Mouse (Mus musculus): ENCODE measurements around the gene Hoxc8. TPM values are rescaled to one million over a fixed set of nuclear protein-coding genes. Genes with fewer than 3 reads are reported as not detected.

The Hoxc8 gene
- polyA plus RNA-seq, 1 experiment from 2014 or later, result 0.03 TPM

GRCm38 (mm10) chr15:103038701-103039480, 48.5 kb downstream of the Hoxc8 start:
- H3K27me3 ChIP-seq, result peaks cover 100% of the 10 kb centered on the region
- no peak overlapping the region for H3K4me2 ChIP-seq
- 29% methylated on average over 10 of the region's 10 CpGs for WGBS (ENCODE audit: insufficient replicate concordance)
- no peaks in the 10 kb centered on the region for H3K4me1 ChIP-seq (replicated peaks)
- no peaks in the 10 kb centered on the region for H3K9me3 ChIP-seq (replicated peaks)
- H3K4me3 ChIP-seq (replicated peaks), result no peak overlapping the region
- ATAC-seq (ENCODE audit: insufficient read depth), result no peak
- H3K27ac ChIP-seq (replicated peaks), result no peak overlapping the region
- H3K9ac ChIP-seq, result no peak overlapping the region
- no peaks in the 10 kb centered on the region for H3K36me3 ChIP-seq (replicated peaks)

GRCm38 (mm10) chr15:103039609-103040008, 49.2 kb downstream of the Hoxc8 start:
- peaks cover 100% of the 10 kb centered on the region for H3K27me3 ChIP-seq
- H3K9ac ChIP-seq, result no peak overlapping the region
- no peaks in the 10 kb centered on the region for H3K36me3 ChIP-seq (replicated peaks)
- H3K27ac ChIP-seq (replicated peaks), result no peak overlapping the region
- 32% methylated on average over 3 of the region's 3 CpGs for WGBS (ENCODE audit: insufficient replicate concordance)
- no peaks in the 10 kb centered on the region for H3K4me1 ChIP-seq (replicated peaks)
- no peak for ATAC-seq (ENCODE audit: insufficient read depth)
- no peaks in the 10 kb centered on the region for H3K9me3 ChIP-seq (replicated peaks)
- H3K4me2 ChIP-seq, result no peak overlapping the region
- H3K4me3 ChIP-seq (replicated peaks), result no peak overlapping the region

GRCm38 (mm10) chr15:103040601-103041000, 50.2 kb downstream of the Hoxc8 start:
- Histone ChIP-seq H3K9me3 (replicated peaks) (no peaks in the 10 kb centered on the region), H3K9ac (no peak overlapping the region), H3K36me3 (replicated peaks) (no peaks in the 10 kb centered on the region), H3K4me1 (replicated peaks) (no peaks in the 10 kb centered on the region), H3K27ac (replicated peaks) (no peak overlapping the region), H3K27me3 (peaks cover 99% of the 10 kb centered on the region), H3K4me3 (replicated peaks) (no peak overlapping the region), H3K4me2 (no peak overlapping the region)
- WGBS (ENCODE audit: insufficient replicate concordance), result 19% methylated on average over 12 of the region's 12 CpGs
- ATAC-seq (ENCODE audit: insufficient read depth), result no peak

GRCm38 (mm10) chr15:103041613-103042012, 51.2 kb downstream of the Hoxc8 start:
- H3K27me3 ChIP-seq, result peaks cover 98% of the 10 kb centered on the region
- no peak for ATAC-seq (ENCODE audit: insufficient read depth)
- no peak overlapping the region for H3K27ac ChIP-seq (replicated peaks)
- no peaks in the 10 kb centered on the region for H3K9me3 ChIP-seq (replicated peaks)
- H3K36me3 ChIP-seq (replicated peaks), result no peaks in the 10 kb centered on the region
- no peak overlapping the region for H3K9ac ChIP-seq
- WGBS (ENCODE audit: insufficient replicate concordance), result 17% methylated on average over 5 of the region's 5 CpGs
- H3K4me1 ChIP-seq (replicated peaks), result no peaks in the 10 kb centered on the region
- no peak overlapping the region for H3K4me2 ChIP-seq
- H3K4me3 ChIP-seq (replicated peaks), result no peak overlapping the region

GRCm38 (mm10) chr15:103042209-103042608, 51.8 kb downstream of the Hoxc8 start:
- no peaks in the 10 kb centered on the region for H3K36me3 ChIP-seq (replicated peaks)
- H3K27me3 ChIP-seq, result peaks cover 96% of the 10 kb centered on the region
- H3K9ac ChIP-seq, result no peak overlapping the region
- no peak overlapping the region for H3K4me2 ChIP-seq
- no peak overlapping the region for H3K27ac ChIP-seq (replicated peaks)
- 4% methylated on average over 1 of the region's 1 CpGs for WGBS (ENCODE audit: insufficient replicate concordance)
- H3K4me3 ChIP-seq (replicated peaks), result no peak overlapping the region
- no peaks in the 10 kb centered on the region for H3K4me1 ChIP-seq (replicated peaks)
- ATAC-seq (ENCODE audit: insufficient read depth), result no peak
- no peaks in the 10 kb centered on the region for H3K9me3 ChIP-seq (replicated peaks)

MicroRNAs within 50 kb of the gene (microRNA counts, 519-probe panel; counts per million panel counts)
- microRNA mmu-miR-615-3p, result not detected
- microRNA mmu-miR-615-5p, result not detected

Small RNA genes lying within 50 kb of the gene (microRNA-seq; reads per million reads assigned to microRNA genes)
- gene Mir196a-2, result 13.4 reads per million, percentile 31 among the genes with 10 or more reads in this experiment
- gene Mir615, result 68.8 reads per million, percentile 49 among the genes with 10 or more reads in this experiment

Other genes starting within 250 kb of the Hoxc8 start
- gene Hoxc13, start 69.5 kb upstream of the Hoxc8 start, polyA plus RNA-seq (2015; fragmentation: Nextera tagmentation; extraction: Ambion mirVana), result not detected in 2 replicates
- gene Hoxc12, start 53.9 kb upstream of the Hoxc8 start, polyA plus RNA-seq (2015; fragmentation: Nextera tagmentation; extraction: Ambion mirVana), result not detected in 2 replicates
- gene Hoxc11, start 36.2 kb upstream of the Hoxc8 start, polyA plus RNA-seq (2015; fragmentation: Nextera tagmentation; extraction: Ambion mirVana), result not detected in 2 replicates
- not detected in 2 replicates for gene Hoxc10, start 23.8 kb upstream of the Hoxc8 start, polyA plus RNA-seq (2015; fragmentation: Nextera tagmentation; extraction: Ambion mirVana)
- 0.10 and 0.22 TPM in 2 replicates for gene Hoxc5, start 23.2 kb upstream of the Hoxc8 start, polyA plus RNA-seq (2015; fragmentation: Nextera tagmentation; extraction: Ambion mirVana)
- gene Hoxc9, start 14.2 kb upstream of the Hoxc8 start, polyA plus RNA-seq (2015; fragmentation: Nextera tagmentation; extraction: Ambion mirVana), result not detected in 2 replicates
- 0.09 TPM in 1 of 2 replicates, not detected in the other for gene Hoxc6, start 7.7 kb downstream of the Hoxc8 start, polyA plus RNA-seq (2015; fragmentation: Nextera tagmentation; extraction: Ambion mirVana)
- gene Hoxc4, start 28.3 kb downstream of the Hoxc8 start, polyA plus RNA-seq (2015; fragmentation: Nextera tagmentation; extraction: Ambion mirVana), result 0.15 and 0.26 TPM in 2 replicates
- 4.6 and 5.4 TPM in 2 replicates for gene Smug1, start 176.5 kb downstream of the Hoxc8 start, polyA plus RNA-seq (2015; fragmentation: Nextera tagmentation; extraction: Ambion mirVana)
- gene Cbx5, start 249.2 kb downstream of the Hoxc8 start, polyA plus RNA-seq (2015; fragmentation: Nextera tagmentation; extraction: Ambion mirVana), result 44.5 and 49.2 TPM in 2 replicates
- 193 and 220 TPM in 2 replicates for gene Hnrnpa1, start 249.8 kb downstream of the Hoxc8 start, polyA plus RNA-seq (2015; fragmentation: Nextera tagmentation; extraction: Ambion mirVana)